Mouse (Mus musculus) kidney, adult 2 months (tissue): ENCODE data around the gene Acadl. TPM values are rescaled to one million over a fixed set of nuclear protein-coding genes. Genes with fewer than 3 reads are reported as not detected.

Source experiments
- DNase-seq: peaks from one replicate; pipeline ENCODE4 v3.0.0; 2021
- H3K27ac ChIP-seq: fragments of 200-500 bp; 2 replicates; pipeline ENCODE4 v1.5.1; 2012; ENCODE audit warnings: low read depth, low read length, control low read depth, inconsistent platforms; ENCODE audit not compliant: insufficient read depth
- H3K27me3 ChIP-seq: fragments of 200-500 bp; replicated peaks from 2 replicates; pipeline ENCODE4 v1.6.1; 2012; ENCODE audit warnings: mild to moderate bottlenecking, moderate library complexity, low read length, inconsistent platforms; ENCODE audit not compliant: control insufficient read depth, insufficient read depth
- H3K36me3 ChIP-seq: fragments of 200-500 bp; 2 replicates; pipeline ENCODE4 v1.6.1; 2012; ENCODE audit warnings: mild to moderate bottlenecking, moderate library complexity, low read length, inconsistent platforms; ENCODE audit not compliant: control insufficient read depth, insufficient read depth
- H3K4me1 ChIP-seq: fragments of 200-500 bp; 2 replicates; pipeline ENCODE4 v1.6.1; 2011; ENCODE audit warnings: low read length; ENCODE audit not compliant: control insufficient read depth, insufficient read depth
- H3K4me3 ChIP-seq: fragments of 200-500 bp; 2 replicates; pipeline ENCODE4 v1.5.1; 2011; ENCODE audit warnings: mild to moderate bottlenecking, low read depth, low read length, control low read depth; ENCODE audit not compliant: insufficient read depth
- CTCF ChIP-seq: fragments of 200-500 bp; conservative IDR thresholded peaks from 2 replicates; pipeline ENCODE4 v1.5.1; 2011; ENCODE audit warnings: low read depth, mild to moderate bottlenecking, control low read depth, low read length, moderate library complexity, mixed read lengths; ENCODE audit not compliant: insufficient read depth, insufficient read length
- POLR2A ChIP-seq: fragments of 200-500 bp; IDR thresholded peaks from one replicate; pipeline ENCODE4 v1.6.1; 2011; ENCODE audit warnings: low read depth, low read length, control low read depth
- WGBS: fragments of 180-500 bp; shearing (Covaris S2); methylation state at CpG from one replicate; pipeline ENCODE4 v1.1.7; 2018; 5-methylcytosine and 5-hydroxymethylcytosine counted together
- polyA plus RNA-seq: library from polyadenylated mRNA; depleted of rRNA; stranded (reverse); fragments of >200 nt; gene quantifications from 2 replicates; pipeline ENCODE4 v1.2.3, GENCODE M21; 2012

The Acadl gene
- polyA plus RNA-seq, 1 experiment: 123 TPM

DNA sequence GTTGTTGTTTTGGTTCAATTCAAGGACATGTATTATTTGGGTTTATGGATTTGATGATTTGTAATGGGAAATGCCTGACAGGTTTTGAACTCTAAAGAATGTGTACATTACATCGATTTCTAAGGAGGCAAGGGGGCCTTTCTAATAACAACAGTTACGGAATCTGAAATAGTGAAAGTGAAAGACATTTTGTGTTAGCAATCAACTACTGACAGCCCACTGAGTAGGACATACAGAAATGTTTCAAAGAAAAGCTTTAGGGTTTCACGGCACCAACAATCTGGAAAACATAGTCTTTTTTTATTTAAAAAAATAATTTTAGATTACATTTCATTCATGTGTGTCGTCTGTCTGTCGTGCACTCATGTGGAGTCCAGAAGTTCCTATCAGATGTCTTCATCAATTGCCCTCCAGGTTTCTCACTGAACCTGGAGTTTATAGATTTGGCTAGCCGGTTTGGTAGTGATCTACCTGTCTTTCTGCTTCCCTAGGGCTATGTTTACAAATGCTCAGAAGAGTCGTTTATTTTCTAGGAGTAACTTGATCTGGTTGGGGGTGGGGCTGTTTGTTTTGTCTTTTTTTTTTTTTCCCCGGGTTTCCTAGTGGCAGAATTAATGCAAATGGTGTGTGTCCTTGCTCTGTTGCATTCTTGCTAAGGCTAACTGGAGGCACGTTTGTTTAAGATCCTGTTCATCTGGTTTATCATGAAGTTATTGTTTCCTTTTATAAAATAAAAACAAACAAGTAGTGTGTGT, 841 bp upstream of the Acadl start:
- DNase-seq: peak; percentile 47
- Histone ChIP-seq H3K4me3 (peak overlapping the region; percentile 95; the same call in 1 of the 2 replicates), H3K27ac (peak overlapping the region; percentile 49; the same call in 1 of the 2 replicates), H3K36me3 (no peaks in the 10 kb centered on the region), H3K4me1 (peaks cover 7% of the 10 kb centered on the region; the same call in 1 of the 2 replicates), H3K27me3 (no peaks in the 10 kb centered on the region)
- WGBS: 7% methylated on average over 9 of the region's 9 CpGs
- TF ChIP-seq CTCF: no peak
- TF ChIP-seq POLR2A: no peak

- DNase-seq: peak; percentile 45
- Histone ChIP-seq H3K27me3 (no peaks in the 10 kb centered on the region), H3K27ac (peak overlapping the region; percentile 97; the same call in 1 of the 2 replicates), H3K4me1 (peaks cover 7% of the 10 kb centered on the region; the same call in 1 of the 2 replicates), H3K4me3 (peak overlapping the region; percentile 95), H3K36me3 (peaks cover 5% of the 10 kb centered on the region)
- TF ChIP-seq CTCF (no peak), POLR2A (no peak)
- 9% methylated on average over 14 of the region's 14 CpGs for WGBS
Observed at GRCm38 (mm10) chr1:66861764-66862672, 1.1 kb downstream of the Acadl start.

GRCm38 (mm10) chr1:66847506-66847905, 15.6 kb downstream of the Acadl start:
- DNase-seq: no peak
- Histone ChIP-seq H3K4me3 (no peak overlapping the region), H3K36me3 (peaks cover 12% of the 10 kb centered on the region), H3K4me1 (no peaks in the 10 kb centered on the region), H3K27ac (no peak overlapping the region), H3K27me3 (no peaks in the 10 kb centered on the region)
- peak; percentile 48; the same call in 1 of the 2 replicates for TF ChIP-seq CTCF
- no peak for TF ChIP-seq POLR2A
- WGBS: 97% methylated on average over 4 of the region's 4 CpGs

- no peak overlapping the region for H3K4me3 ChIP-seq
- no peaks in the 10 kb centered on the region for H3K4me1 ChIP-seq
- no peaks in the 10 kb centered on the region for H3K27me3 ChIP-seq
- TF ChIP-seq CTCF (no peak), POLR2A (no peak)
- no peak for DNase-seq
- H3K36me3 ChIP-seq: peaks cover 11% of the 10 kb centered on the region
- 88% methylated on average over 5 of the region's 5 CpGs for WGBS
- no peak overlapping the region for H3K27ac ChIP-seq
Observed at GRCm38 (mm10) chr1:66845690-66846318, 17.3 kb downstream of the Acadl start.

DNA sequence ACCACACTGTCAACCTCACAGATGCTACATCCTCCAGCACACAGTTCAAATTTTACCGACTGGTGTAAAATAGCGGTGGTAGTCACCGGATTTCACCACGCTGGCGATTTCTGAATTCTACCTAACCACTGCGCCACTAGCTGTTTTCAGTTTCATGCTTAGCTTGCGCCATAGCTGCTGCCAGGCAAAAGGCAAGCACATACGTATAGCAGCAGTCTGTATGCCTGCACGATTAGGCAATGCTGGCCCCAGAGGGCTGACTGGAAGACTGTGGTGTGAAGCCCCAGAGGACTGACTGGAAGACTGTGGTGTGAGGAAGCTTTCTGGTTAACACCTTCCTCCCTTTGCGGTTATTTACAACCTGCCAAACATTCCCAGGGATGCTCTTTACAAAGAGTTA, 21.1 kb downstream of the Acadl start:
- WGBS: 86% methylated on average over 10 of the region's 10 CpGs
- Histone ChIP-seq H3K27ac (no peak overlapping the region), H3K4me1 (peaks cover 9% of the 10 kb centered on the region), H3K4me3 (no peak overlapping the region), H3K27me3 (no peaks in the 10 kb centered on the region), H3K36me3 (peaks cover 6% of the 10 kb centered on the region)
- no peak for DNase-seq
- TF ChIP-seq CTCF (no peak), POLR2A (no peak)

- Histone ChIP-seq H3K27me3 (no peaks in the 10 kb centered on the region), H3K4me1 (peaks cover 12% of the 10 kb centered on the region), H3K4me3 (no peak overlapping the region), H3K36me3 (peaks cover 6% of the 10 kb centered on the region), H3K27ac (no peak overlapping the region)
- TF ChIP-seq POLR2A (no peak), CTCF (no peak)
- WGBS: 83% methylated on average over 6 of the region's 6 CpGs
- no peak for DNase-seq
Observed at GRCm38 (mm10) chr1:66841510-66841909, 21.6 kb downstream of the Acadl start.
